Mouse (Mus musculus): ENCODE results near the gene Rcn3.

The Rcn3 gene

DNA sequence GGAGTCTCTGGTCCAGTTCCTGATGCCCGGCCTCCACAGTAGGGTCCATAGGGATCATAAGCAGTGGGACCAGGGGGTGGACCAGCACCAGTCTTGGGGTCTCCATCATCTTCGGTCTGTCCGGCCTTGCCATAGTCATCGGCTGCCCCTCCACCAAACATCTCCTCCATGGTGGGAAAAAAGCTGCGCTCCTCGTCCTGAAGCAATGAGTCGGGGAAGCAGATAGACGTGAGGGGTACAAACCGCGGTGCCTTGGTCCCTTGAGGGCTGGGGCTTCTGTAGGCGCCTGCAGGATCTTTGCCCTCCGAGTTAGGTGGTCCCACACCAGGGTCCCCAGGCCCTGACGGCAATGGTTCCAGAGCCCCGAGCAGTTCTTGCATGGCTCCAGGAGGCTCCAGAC lies 44.5 kb downstream of the Rcn3 start:
- DNase-seq, result no peak

DNA sequence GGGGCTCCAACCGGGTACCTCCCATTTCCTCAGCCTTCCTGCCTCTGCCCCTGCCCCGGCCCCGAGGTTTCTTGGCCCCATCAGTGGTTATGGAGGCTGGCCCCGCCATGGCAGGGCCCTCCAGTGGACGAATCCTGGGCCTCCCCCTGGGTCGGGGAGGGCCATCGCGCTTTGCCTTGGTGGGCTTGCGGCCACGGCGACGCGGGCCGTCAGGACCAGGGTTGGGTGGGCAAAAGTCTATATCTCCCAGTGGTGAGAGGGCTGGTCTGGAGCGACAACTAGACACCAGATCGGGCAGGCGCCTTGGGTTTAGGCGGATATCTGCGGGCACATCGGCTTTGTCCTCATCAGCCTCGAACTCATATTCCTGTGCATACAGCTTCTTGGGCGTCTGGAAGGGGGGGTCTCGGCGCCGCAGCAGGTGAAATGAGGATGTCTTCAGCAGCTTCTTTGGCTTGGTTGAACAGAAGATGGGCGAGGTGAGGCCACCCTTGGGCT lies 45.1 kb downstream of the Rcn3 start:
- no peak for DNase-seq

GRCm38 (mm10) chr7:45045741-45046140 lies 46.3 kb downstream of the Rcn3 start:
- no peak for DNase-seq

DNA sequence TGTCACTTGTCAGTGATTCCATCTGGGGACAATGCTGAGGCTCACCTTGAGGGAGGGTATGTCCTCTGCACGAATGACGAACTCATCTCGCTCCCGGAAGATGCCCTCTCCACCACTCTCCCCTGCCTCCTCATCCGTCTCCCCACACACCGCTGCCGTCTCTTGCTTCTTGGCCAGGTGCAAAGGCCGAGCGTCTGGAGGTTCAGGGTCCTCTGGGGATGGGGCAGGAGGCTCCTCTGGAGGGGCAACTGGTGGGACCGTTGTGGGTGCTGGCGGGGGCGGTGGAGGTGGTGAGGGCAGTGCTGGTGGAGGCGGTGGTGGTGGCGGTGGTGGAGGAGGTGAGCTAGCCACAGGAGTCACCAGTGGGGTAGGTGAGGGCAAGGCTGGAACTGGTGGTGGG lies 48.7 kb downstream of the Rcn3 start:
- DNase-seq, result no peak

DNA sequence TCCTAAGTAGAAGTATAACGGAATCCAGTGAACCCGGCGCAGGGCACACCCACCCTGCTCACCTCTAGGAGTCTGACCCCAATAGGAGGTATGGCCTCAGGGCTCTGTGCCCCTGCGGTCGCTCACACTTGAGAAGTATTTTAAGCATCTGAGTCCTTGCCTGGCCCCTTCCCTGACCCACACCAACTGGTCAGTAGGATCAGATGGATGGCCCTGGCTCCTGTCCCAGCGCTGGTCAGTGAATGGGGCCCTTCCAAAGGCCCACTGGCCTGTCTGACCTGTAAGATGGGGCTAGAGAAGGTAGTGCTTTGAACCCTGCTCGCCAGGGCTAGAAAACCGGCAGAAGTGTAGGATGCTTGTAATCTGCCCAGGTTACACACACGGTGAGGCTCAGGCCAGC lies 51.2 kb downstream of the Rcn3 start:
- no peak for DNase-seq

DNA sequence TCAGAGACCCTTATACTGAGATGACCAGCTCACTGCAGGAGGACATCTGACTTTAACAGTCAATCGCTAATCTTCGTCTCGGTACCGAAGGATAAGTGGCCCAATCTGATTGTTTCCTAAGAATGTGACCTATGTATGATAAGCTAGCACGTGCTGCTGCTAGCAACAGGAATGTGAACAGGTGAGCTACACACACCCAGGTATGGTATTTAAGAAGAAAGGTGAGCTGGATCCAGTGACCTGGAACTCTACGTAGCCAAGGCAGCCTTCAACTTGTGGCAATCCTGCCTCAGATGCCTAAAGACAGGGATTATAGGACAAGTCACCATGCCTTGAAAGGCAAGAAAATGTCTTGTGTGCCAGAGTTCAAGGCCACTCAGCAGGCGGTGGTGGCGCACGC lies 53.6 kb downstream of the Rcn3 start:
- no peak for DNase-seq

DNA sequence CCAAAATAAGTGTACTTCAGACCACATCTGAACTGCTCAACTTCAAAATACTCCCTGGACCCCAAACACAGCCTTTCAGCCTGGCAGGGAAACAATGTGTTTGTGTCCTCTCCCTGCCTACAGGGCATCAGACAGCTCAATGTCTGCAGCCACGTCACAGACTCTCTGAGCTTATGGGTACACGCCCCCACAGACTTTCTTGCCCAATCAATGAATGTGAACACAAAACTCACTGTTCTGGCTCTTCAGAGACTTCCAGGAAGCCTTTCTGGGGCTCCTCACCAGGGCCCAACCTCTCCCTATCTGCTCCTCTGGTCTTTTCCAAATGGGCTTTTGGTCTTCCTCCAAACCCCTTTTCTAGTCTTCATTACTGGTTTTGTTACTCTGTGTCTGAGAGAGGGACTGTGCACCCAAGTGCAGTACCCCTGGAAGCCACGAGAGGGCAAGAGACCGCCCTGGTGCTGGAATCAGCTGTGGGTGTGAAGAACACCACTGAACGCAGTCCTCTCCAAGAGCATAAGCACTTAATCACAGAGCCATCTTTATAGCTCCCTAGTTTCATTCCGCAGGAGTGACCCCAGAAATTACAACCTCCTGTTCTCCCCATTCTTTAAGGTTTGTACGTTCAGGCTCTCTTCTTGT lies 54.2 kb downstream of the Rcn3 start:
- peak; percentile 81 to 84 for DNase-seq

DNA sequence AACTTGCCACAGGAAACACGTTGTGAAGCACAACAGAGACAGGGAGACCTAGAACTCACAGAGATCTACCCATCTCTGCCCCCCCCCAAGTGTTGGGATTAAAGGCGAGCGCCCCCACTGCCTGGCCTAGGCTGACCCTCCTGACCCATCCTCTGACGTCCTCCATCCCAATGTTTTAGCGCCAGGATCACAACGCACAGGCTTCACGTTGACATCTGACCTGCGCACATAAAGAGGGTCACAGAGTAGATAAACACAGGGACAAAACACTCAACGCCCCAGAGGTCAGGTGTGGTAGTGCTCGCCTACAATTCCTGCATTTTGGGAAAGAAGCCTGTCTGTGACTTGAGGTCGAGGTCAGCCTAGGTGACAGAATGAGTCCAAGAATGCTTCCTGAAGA lies 55.3 kb downstream of the Rcn3 start:
- DNase-seq, result no peak

DNA sequence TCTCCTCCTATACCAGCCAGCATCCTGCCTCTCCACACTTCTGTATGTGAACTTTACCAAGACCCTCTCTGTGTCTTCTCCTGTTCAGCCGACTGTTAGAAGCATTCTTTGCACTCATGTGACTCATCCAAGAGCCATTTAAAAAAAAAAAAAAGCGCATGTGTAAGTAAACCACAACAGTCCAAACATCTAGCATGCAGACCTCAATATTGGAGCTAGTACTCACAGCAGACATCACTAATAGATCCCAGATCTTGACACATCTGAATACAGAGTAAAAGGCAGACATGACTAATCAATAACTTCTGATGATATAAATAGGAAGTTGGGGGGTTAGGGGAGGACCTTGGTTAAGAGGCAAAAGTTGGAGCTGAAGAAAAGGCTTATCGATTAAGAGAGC lies 56.4 kb downstream of the Rcn3 start:
- DNase-seq, result no peak

DNA sequence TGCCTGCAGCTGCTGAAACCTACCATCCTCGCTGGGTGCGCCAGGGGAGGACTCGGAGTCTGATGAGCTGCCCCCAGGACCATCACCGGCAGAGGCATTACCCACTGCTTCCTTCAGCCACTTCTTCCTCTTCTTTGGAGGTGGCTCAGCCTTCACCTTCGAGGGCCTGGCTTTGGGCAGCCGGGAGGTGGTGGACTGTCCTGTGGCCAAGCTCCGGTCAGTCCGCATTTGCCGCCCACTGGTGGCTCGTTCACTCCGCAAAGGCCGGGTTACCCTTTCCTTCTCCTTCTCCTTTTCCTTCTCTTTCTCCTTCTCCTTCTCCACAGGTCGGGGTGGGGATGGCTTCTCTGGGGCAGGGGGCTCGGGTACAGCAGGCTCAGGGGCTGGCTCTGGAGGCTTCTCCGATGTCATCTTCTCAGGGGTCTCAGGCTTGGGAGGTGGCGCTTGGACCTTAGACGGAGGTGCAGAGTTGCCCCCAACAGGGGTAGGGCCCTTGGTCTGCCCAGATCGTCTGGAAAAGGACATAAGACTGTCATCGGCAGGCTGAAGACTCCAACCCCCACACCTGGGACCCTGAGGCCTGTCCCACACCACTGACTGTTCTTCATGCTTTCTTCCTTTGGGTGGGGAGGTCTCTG lies 58.2 kb downstream of the Rcn3 start:
- DNase-seq, result no peak
